Mouse (Mus musculus): ENCODE data around the gene Hps3.

GRCm38 (mm10) chr3:19978474-19978873 lies 56.6 kb downstream of the Hps3 start:
- TF ChIP-seq CTCF (IDR thresholded peaks at IDR 0.05; ENCODE audit: low read depth) (no peak), EP300 (IDR thresholded peaks at IDR 0.05; ENCODE audit: low read depth) (no peak)
